ENCODE assay signal across 8 mouse cellular contexts in genomic region chr2:72476486-72477211, GRCm38 (mm10). TPM values are rescaled to one million over a fixed set of nuclear protein-coding genes. Genes with fewer than 3 reads are reported as not detected.
DNase-seq lines count a peak whose midpoint lies in the region; ATAC-seq and TF ChIP-seq lines count a peak whose summit lies in the region.

No protein-coding gene starts in this region.

- H3K4me2 ChIP-seq in forebrain, embryonic 14.5 days (ENCODE audit: low read length) = peak overlapping the region; percentile 78
- H3K4me2 ChIP-seq in intestine, embryonic 14.5 days (ENCODE audit: low read length) = peak overlapping the region; percentile 72

- TF ChIP-seq POLR2A in bone marrow macrophage, adult 2 months (IDR thresholded peaks at IDR 0.05; ENCODE audit: borderline replicate concordance, low read depth, low read length) = no peak

- peaks cover 21% of the 10 kb centered on the region for H3K36me3 ChIP-seq in forebrain, embryonic 14.5 days (ENCODE audit: control insufficient read depth, insufficient read depth, low read length)
- peaks cover 30% of the 10 kb centered on the region for H3K36me3 ChIP-seq in intestine, embryonic 14.5 days (ENCODE audit: control insufficient read depth, insufficient read depth, low read length)

- under 1% methylated on average over 53 of the region's 53 CpGs for WGBS in forebrain, embryonic 14.5 days
- under 1% methylated on average over 53 of the region's 53 CpGs for WGBS in intestine, embryonic 14.5 days

- no peak for DNase-seq in left cerebral cortex, adult 2 months (ENCODE audit: extremely low spot score in 1 of 2, low spot score in 2 of 2)
- DNase-seq in left cerebral cortex, adult 8-10 months (ENCODE audit: low spot score in 2 of 2) = no peak
- DNase-seq in forebrain, embryonic 14.5 days (ENCODE audit: low spot score) = peak; percentile 67
- peak; percentile 85 for DNase-seq in intestine, embryonic 14.5 days (ENCODE audit: low spot score)
- DNase-seq in lung, postnatal 10 days = peak; percentile 49
- DNase-seq in ovary, postnatal 36 days (ENCODE audit: low spot score) = peak; percentile 13
- no peak for DNase-seq in frontal cortex, adult 2 months (ENCODE audit: extremely low spot score in 1 of 2, low spot score in 1 of 2)

- TF ChIP-seq CTCF in left cerebral cortex, adult 2 months (IDR thresholded peaks at IDR 0.05) = no peak
- TF ChIP-seq CTCF in bone marrow macrophage, adult 2 months (IDR thresholded peaks at IDR 0.05; ENCODE audit: low read depth, low read length) = no peak

- no peak overlapping the region; the same call in 1 of the 2 replicates for H3K27ac ChIP-seq in left cerebral cortex, adult 2 months
- H3K27ac ChIP-seq in bone marrow macrophage, adult 2 months (ENCODE audit: insufficient read depth, low read depth, low read length) = peak overlapping the region; percentile 84
- peak overlapping the region; percentile 84 for H3K27ac ChIP-seq in forebrain, embryonic 14.5 days (ENCODE audit: low read depth, low read length)
- H3K27ac ChIP-seq in intestine, embryonic 14.5 days (ENCODE audit: low read depth) = peak overlapping the region; percentile 99

- intact Hi-C loops in left cerebral cortex, adult 2 months (cut with DNase I) = loop anchor here (5.0 kb wide), 1 partner anchor 801 kb away; no protein-coding TSS in a partner anchor

- H3K9me3 ChIP-seq in forebrain, embryonic 14.5 days (replicated peaks; ENCODE audit: control insufficient read depth, low read length) = no peaks in the 10 kb centered on the region
- no peaks in the 10 kb centered on the region for H3K9me3 ChIP-seq in intestine, embryonic 14.5 days (ENCODE audit: control insufficient read depth, low read length)

- H3K4me1 ChIP-seq in bone marrow macrophage, adult 2 months (ENCODE audit: control insufficient read depth, insufficient read depth, low read length) = peaks cover 38% of the 10 kb centered on the region
- H3K4me1 ChIP-seq in forebrain, embryonic 14.5 days (ENCODE audit: control insufficient read depth, insufficient read depth, low read length) = peaks cover 29% of the 10 kb centered on the region
- H3K4me1 ChIP-seq in intestine, embryonic 14.5 days (replicated peaks; ENCODE audit: control insufficient read depth, insufficient read depth, low read length) = peaks cover 30% of the 10 kb centered on the region

- peak; percentile 63 for ATAC-seq in forebrain, embryonic 14.5 days
- peak; percentile 66 for ATAC-seq in intestine, embryonic 14.5 days (replicated peaks; ENCODE audit: low FRiP score, low TSS enrichment, low read depth)

- peak overlapping the region; percentile 85 for H3K9ac ChIP-seq in forebrain, embryonic 14.5 days (ENCODE audit: low read length)
- peak overlapping the region; percentile 94 for H3K9ac ChIP-seq in intestine, embryonic 14.5 days (ENCODE audit: low read length)

- no peaks in the 10 kb centered on the region for H3K27me3 ChIP-seq in forebrain, embryonic 14.5 days (replicated peaks; ENCODE audit: control insufficient read depth, insufficient read depth, low read length)
- no peaks in the 10 kb centered on the region for H3K27me3 ChIP-seq in intestine, embryonic 14.5 days (replicated peaks; ENCODE audit: control insufficient read depth, insufficient read depth, low read length)

- peak overlapping the region; percentile 75 for H3K4me3 ChIP-seq in left cerebral cortex, adult 2 months
- peak overlapping the region; percentile 98 for H3K4me3 ChIP-seq in bone marrow macrophage, adult 2 months (ENCODE audit: insufficient read depth, low read length)
- peak overlapping the region; percentile 82 for H3K4me3 ChIP-seq in forebrain, embryonic 14.5 days (ENCODE audit: low read depth, low read length)
- peak overlapping the region; percentile 79 for H3K4me3 ChIP-seq in intestine, embryonic 14.5 days (ENCODE audit: low read depth, low read length)

RNA-seq across cellular contexts. Expression of gene Cdca7, which starts 0.7 kb away (rescaled TPM):
- total RNA-seq in left cerebral cortex, adult 2 months (2021) = 1 to 10 TPM; 4.3 to 4.4 TPM
- 1 to 10 TPM; 5.7 to 6.9 (median 6.3) TPM for total RNA-seq in left cerebral cortex, adult 8-10 months (2022)
- polyA plus RNA-seq in bone marrow macrophage, adult 2 months (2012; ENCODE audit: insufficient read depth, insufficient read length, missing spikeins) = 3.7 and 6.3 TPM in 2 replicates
- 113 and 116 TPM in 2 replicates for polyA plus RNA-seq in forebrain, embryonic 14.5 days (2014; fragmentation: Nextera tagmentation; extraction: Ambion mirVana)
- polyA plus RNA-seq in intestine, embryonic 14.5 days (2014; fragmentation: Nextera tagmentation; extraction: Ambion mirVana) = 162 and 181 TPM in 2 replicates
- 24.5 and 29.6 TPM in 2 replicates for polyA plus RNA-seq in frontal cortex, adult 2 months (2012; rRNA removed)

Comparison
In these comparisons a context has a peak if more than half of its experiments do, and no peak if none do; other contexts are left out.
1. DNase-seq: peak in forebrain, embryonic 14.5 days (single experiment), intestine, embryonic 14.5 days (single experiment), lung, postnatal 10 days (single experiment) and ovary, postnatal 36 days (single experiment); none in left cerebral cortex, adult 2 months (0 of 2), left cerebral cortex, adult 8-10 months (0 of 2) and frontal cortex, adult 2 months (0 of 2).
2. Peak in every context shown above with its lines, with median percentiles within 50 percentile points of each other: H3K4me3 ChIP-seq.